ENCODE assay signal across 10 mouse cellular contexts in the genomic region with DNA sequence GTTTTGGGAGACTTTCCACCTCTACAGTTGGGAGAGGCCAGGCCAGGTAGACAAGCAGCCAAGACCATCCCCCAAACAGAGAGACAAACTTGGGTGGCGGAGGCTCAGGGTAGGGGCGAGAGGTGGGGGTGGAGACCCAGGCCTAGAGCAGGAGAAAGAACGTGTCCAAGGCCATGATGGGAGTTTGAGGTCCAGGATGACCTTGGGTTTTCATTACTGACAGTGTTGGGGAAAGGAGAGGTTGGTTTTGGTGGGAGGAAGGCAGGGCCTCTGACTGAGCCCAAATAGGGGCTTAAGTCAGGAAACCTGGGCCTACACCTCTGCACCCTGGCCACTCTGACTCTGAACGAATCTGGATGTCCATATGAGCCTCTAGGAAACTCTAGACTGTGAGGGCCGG. TPM values are rescaled to one million over a fixed set of nuclear protein-coding genes. Genes with fewer than 3 reads are reported as not detected.
A peak's percentile ranks its signal among the peaks of the same experiment; 100 is the strongest.
DNase-seq lines count a peak whose midpoint lies in the region; ATAC-seq and TF ChIP-seq lines count a peak whose summit lies in the region.
"Had no signal": no experiment of that assay in that cellular context is flagged by ENCODE, and none has a peak within 500 bp of the region (broad histone marks: within the 10 kb centered on the region; RNA-seq: fewer than 3 reads in every experiment).

No protein-coding gene starts in this region.

- peak overlapping the region; percentile 69 for H3K4me3 ChIP-seq in kidney, postnatal 0 days (replicated peaks; ENCODE audit: low read depth, low read length)
- no peak overlapping the region for H3K4me3 ChIP-seq in forebrain, embryonic 13.5 days
- peak overlapping the region; percentile 90 for H3K4me3 ChIP-seq in limb, embryonic 11.5 days (ENCODE audit: low read depth, low read length)
- H3K4me3 ChIP-seq in neural tube, embryonic 14.5 days (ENCODE audit: low read depth, low read length): peak overlapping the region; percentile 42; the same call in 1 of the 2 replicates
- H3K4me3 ChIP-seq in thymus, adult 2 months (ENCODE audit: control insufficient read depth, insufficient read depth, low read length): no peak overlapping the region

- H3K36me3 ChIP-seq in kidney, postnatal 0 days (ENCODE audit: insufficient read depth, low read length): no peaks in the 10 kb centered on the region
- no peaks in the 10 kb centered on the region for H3K36me3 ChIP-seq in forebrain, embryonic 13.5 days (ENCODE audit: poor library complexity, severe bottlenecking)
- H3K36me3 ChIP-seq in limb, embryonic 11.5 days (ENCODE audit: control insufficient read depth, insufficient read depth, low read length): peaks cover 9% of the 10 kb centered on the region
- no peaks in the 10 kb centered on the region for H3K36me3 ChIP-seq in neural tube, embryonic 14.5 days (ENCODE audit: control insufficient read depth, insufficient read depth, low read length)
- H3K36me3 ChIP-seq in thymus, adult 2 months (ENCODE audit: control insufficient read depth, insufficient read depth, low read length): no peaks in the 10 kb centered on the region

- no peak for DNase-seq in kidney, postnatal 0 days (ENCODE audit: low spot score)
- DNase-seq in kidney, adult 8-10 months: no peak
- DNase-seq in limb, embryonic 11.5 days (ENCODE audit: low spot score): no peak
- DNase-seq in frontal cortex, adult 2 months (ENCODE audit: extremely low spot score in 1 of 2, low spot score in 1 of 2): no peak
- DNase-seq in layer of hippocampus, postnatal 36 days: no peak
- DNase-seq in thymus, adult 2 months: no peak
- DNase-seq: right cerebral cortex, postnatal 14 days; thymus, postnatal 25 days had no signal

- no peak for ATAC-seq in kidney, postnatal 0 days (replicated peaks; ENCODE audit: low FRiP score, low read depth)
- no peak for ATAC-seq in forebrain, embryonic 13.5 days
- no peak for ATAC-seq in limb, embryonic 11.5 days (ENCODE audit: insufficient number of reproducible peaks, low FRiP score, low TSS enrichment, low read depth)
- no peak for ATAC-seq in neural tube, embryonic 14.5 days (ENCODE audit: low read depth)

- TF ChIP-seq POLR2A in thymus, adult 2 months (IDR thresholded peaks at IDR 0.05; ENCODE audit: control insufficient read depth, extremely low read depth, insufficient read depth, low read length, poor library complexity): no peak

- peaks cover 10% of the 10 kb centered on the region; the same call in 1 of the 2 replicates for H3K27me3 ChIP-seq in kidney, postnatal 0 days (ENCODE audit: insufficient read depth, low read length)
- H3K27me3 ChIP-seq in forebrain, embryonic 13.5 days: peaks cover 63% of the 10 kb centered on the region
- peaks cover 14% of the 10 kb centered on the region for H3K27me3 ChIP-seq in limb, embryonic 11.5 days (ENCODE audit: control insufficient read depth, insufficient read depth, low read length)
- peaks cover 32% of the 10 kb centered on the region for H3K27me3 ChIP-seq in neural tube, embryonic 14.5 days (ENCODE audit: control insufficient read depth, insufficient read depth, low read length)
- H3K27me3 ChIP-seq in thymus, adult 2 months (ENCODE audit: control insufficient read depth, insufficient read depth, low read length): peaks cover 5% of the 10 kb centered on the region; the same call in 1 of the 2 replicates

- no peak overlapping the region for H3K9ac ChIP-seq in kidney, postnatal 0 days (ENCODE audit: low read depth, low read length)
- H3K9ac ChIP-seq in forebrain, embryonic 13.5 days: no peak overlapping the region
- H3K9ac ChIP-seq in limb, embryonic 11.5 days (ENCODE audit: low read length): peak overlapping the region; percentile 79
- H3K9ac ChIP-seq in neural tube, embryonic 14.5 days (replicated peaks; ENCODE audit: low read depth, low read length): no peak overlapping the region

- no peak for TF ChIP-seq CTCF in kidney, postnatal 0 days (IDR thresholded peaks at IDR 0.05; ENCODE audit: low read depth)
- TF ChIP-seq CTCF in thymus, adult 2 months (IDR thresholded peaks at IDR 0.05; ENCODE audit: borderline replicate concordance, control insufficient read depth, extremely low read depth, insufficient read depth, low read length, poor library complexity): no peak

- peak overlapping the region; percentile 91 for H3K4me2 ChIP-seq in kidney, postnatal 0 days (ENCODE audit: low read length)
- peak overlapping the region; percentile 97 for H3K4me2 ChIP-seq in forebrain, embryonic 13.5 days
- H3K4me2 ChIP-seq in limb, embryonic 11.5 days (ENCODE audit: low read depth, severe bottlenecking): peak overlapping the region; percentile 60
- peak overlapping the region; percentile 83; the same call in 1 of the 2 replicates for H3K4me2 ChIP-seq in neural tube, embryonic 14.5 days (ENCODE audit: low read depth, low read length)

- H3K9me3 ChIP-seq in kidney, postnatal 0 days (replicated peaks; ENCODE audit: low read length): no peaks in the 10 kb centered on the region
- no peaks in the 10 kb centered on the region; the same call in 1 of the 2 replicates for H3K9me3 ChIP-seq in forebrain, embryonic 13.5 days (replicated peaks)
- H3K9me3 ChIP-seq in limb, embryonic 11.5 days (ENCODE audit: control insufficient read depth, low read length): no peaks in the 10 kb centered on the region; the same call in 1 of the 2 replicates
- no peaks in the 10 kb centered on the region for H3K9me3 ChIP-seq in neural tube, embryonic 14.5 days (ENCODE audit: control insufficient read depth, low read length)

- H3K4me1 ChIP-seq in kidney, postnatal 0 days (replicated peaks; ENCODE audit: insufficient read depth, low read length): peaks cover 7% of the 10 kb centered on the region
- H3K4me1 ChIP-seq in forebrain, embryonic 13.5 days: peaks cover 38% of the 10 kb centered on the region
- H3K4me1 ChIP-seq in limb, embryonic 11.5 days (ENCODE audit: control insufficient read depth, insufficient read depth, low read length): peaks cover 35% of the 10 kb centered on the region
- peaks cover 13% of the 10 kb centered on the region; the same call in 1 of the 2 replicates for H3K4me1 ChIP-seq in neural tube, embryonic 14.5 days (ENCODE audit: control insufficient read depth, insufficient read depth, low read length)
- H3K4me1 ChIP-seq in thymus, adult 2 months (replicated peaks; ENCODE audit: control insufficient read depth, insufficient read depth, low read length): peaks cover 23% of the 10 kb centered on the region

- WGBS in kidney, postnatal 0 days: 48% methylated on average over 5 of the region's 5 CpGs
- WGBS in forebrain, embryonic 13.5 days: 48% methylated on average over 5 of the region's 5 CpGs
- 41% methylated on average over 5 of the region's 5 CpGs for WGBS in limb, embryonic 11.5 days
- 44% methylated on average over 5 of the region's 5 CpGs for WGBS in neural tube, embryonic 14.5 days
- 67% methylated on average over 5 of the region's 5 CpGs for WGBS in thymus, adult 2 months

- H3K27ac ChIP-seq in kidney, postnatal 0 days: no peak overlapping the region
- H3K27ac ChIP-seq in forebrain, embryonic 13.5 days: no peak overlapping the region
- H3K27ac ChIP-seq in limb, embryonic 11.5 days (replicated peaks; ENCODE audit: low read depth, low read length): peak overlapping the region; percentile 63
- H3K27ac ChIP-seq in neural tube, embryonic 14.5 days (ENCODE audit: low read depth, low read length): no peak overlapping the region
- no peak overlapping the region for H3K27ac ChIP-seq in thymus, adult 2 months (ENCODE audit: control insufficient read depth, insufficient read depth, low read length)

RNA-seq across cellular contexts. Expression of gene Mdfi, which starts 2.7 kb away (rescaled TPM):
- polyA plus RNA-seq in kidney, postnatal 0 days (2015; fragmentation: Nextera tagmentation; extraction: Ambion mirVana): 5.5 and 6.2 TPM in 2 replicates
- polyA plus RNA-seq in forebrain, embryonic 13.5 days (2015; fragmentation: Nextera tagmentation; extraction: Ambion mirVana): 2.6 and 3.1 TPM in 2 replicates
- 56.4 and 100.0 TPM in 2 replicates for polyA plus RNA-seq in limb, embryonic 11.5 days (2014; fragmentation: Nextera tagmentation; extraction: Ambion mirVana)
- polyA plus RNA-seq in neural tube, embryonic 14.5 days (2014; fragmentation: Nextera tagmentation; extraction: Ambion mirVana): 2.7 and 5.3 TPM in 2 replicates
- polyA plus RNA-seq in frontal cortex, adult 2 months (2012; rRNA removed): 3.8 and 4.6 TPM in 2 replicates
- under 1 TPM; 0.40 to 0.91 TPM for total RNA-seq in layer of hippocampus, postnatal 36 days (2021)
- 18.9 and 19.8 TPM in 2 replicates for polyA plus RNA-seq in thymus, adult 2 months (2012; rRNA removed)

Comparison
In these comparisons a context has a peak if more than half of its experiments do, and no peak if none do; other contexts are left out.
1. H3K4me3 ChIP-seq: peak in kidney, postnatal 0 days (single experiment), limb, embryonic 11.5 days (single experiment) and neural tube, embryonic 14.5 days (single experiment); none in forebrain, embryonic 13.5 days (single experiment) and thymus, adult 2 months (single experiment).
2. Peak in every context shown above with its lines, with median percentiles within 50 percentile points of each other: H3K4me2 ChIP-seq.